Mouse (Mus musculus) urinary bladder, adult 18-20 months (tissue): ENCODE data around the gene Parp11.
A peak's percentile ranks its signal among the peaks of the same experiment; 100 is the strongest.
"Not testable (repeated sequence)": the region's sequence is repeated elsewhere in the genome, so short reads cannot be mapped to it uniquely, and the experiment has no call there.

Experiments
- DNase-seq, 2 experiments: peaks; one replicate each; pipeline ENCODE4 v3.0.0; 2022; ENCODE audit warnings: low spot score in 2 of 2, mixed read lengths in 2 of 2

Gene Parp11

GRCm38 (mm10) chr6:127495251-127495650 is 48.6 kb downstream of the Parp11 start:
- DNase-seq, result no peak

- no peak for DNase-seq
Measured at GRCm38 (mm10) chr6:127495876-127496275, 49.2 kb downstream of the Parp11 start.

GRCm38 (mm10) chr6:127496841-127497656 is 50.4 kb downstream of the Parp11 start:
- no peak for DNase-seq

GRCm38 (mm10) chr6:127500119-127500518 is 53.5 kb downstream of the Parp11 start:
- DNase-seq, result no peak

GRCm38 (mm10) chr6:127500806-127501205 is 54.2 kb downstream of the Parp11 start:
- DNase-seq, result no peak

GRCm38 (mm10) chr6:127502530-127502929 is 55.9 kb downstream of the Parp11 start:
- no peak for DNase-seq

- not testable (repeated sequence) for DNase-seq
Measured at GRCm38 (mm10) chr6:127513776-127514175, 67.1 kb downstream of the Parp11 start.

- DNase-seq, result no peak
Measured at GRCm38 (mm10) chr6:127521176-127521575, 74.5 kb downstream of the Parp11 start.

- DNase-seq, result no peak
Measured at GRCm38 (mm10) chr6:127522326-127522725, 75.7 kb downstream of the Parp11 start.

- no peak for DNase-seq
Measured at GRCm38 (mm10) chr6:127524442-127524841, 77.8 kb downstream of the Parp11 start.

GRCm38 (mm10) chr6:127528625-127529024 is 82.0 kb downstream of the Parp11 start:
- DNase-seq, result no peak

- DNase-seq, result peak; percentile 21 to 45
Measured at GRCm38 (mm10) chr6:127529451-127529850, 82.8 kb downstream of the Parp11 start.

- no peak for DNase-seq
Measured at GRCm38 (mm10) chr6:127530206-127530605, 83.6 kb downstream of the Parp11 start.

- no peak for DNase-seq
Measured at GRCm38 (mm10) chr6:127531412-127532205, 85.0 kb downstream of the Parp11 start.

GRCm38 (mm10) chr6:127532304-127532703 is 85.7 kb downstream of the Parp11 start:
- DNase-seq, result no peak

- no peak for DNase-seq
Measured at GRCm38 (mm10) chr6:127533766-127534165, 87.1 kb downstream of the Parp11 start.

- DNase-seq, result no peak
Measured at GRCm38 (mm10) chr6:127537035-127537434, 90.4 kb downstream of the Parp11 start.

GRCm38 (mm10) chr6:127538118-127538517 is 91.5 kb downstream of the Parp11 start:
- DNase-seq, result no peak

- no peak for DNase-seq
Measured at GRCm38 (mm10) chr6:127539226-127539625, 92.6 kb downstream of the Parp11 start.

GRCm38 (mm10) chr6:127539659-127540058 is 93.0 kb downstream of the Parp11 start:
- no peak for DNase-seq

GRCm38 (mm10) chr6:127540517-127540916 is 93.9 kb downstream of the Parp11 start:
- no peak for DNase-seq

- DNase-seq, result no peak
Measured at GRCm38 (mm10) chr6:127541617-127542374, 95.2 kb downstream of the Parp11 start.
